Mouse (Mus musculus) lung, postnatal 10 days (tissue): ENCODE measurements around the gene Gm11115.

ENCODE experiments used
- DNase-seq: peaks from one replicate; pipeline ENCODE4 v3.0.0; 2021

The Gm11115 gene

DNA sequence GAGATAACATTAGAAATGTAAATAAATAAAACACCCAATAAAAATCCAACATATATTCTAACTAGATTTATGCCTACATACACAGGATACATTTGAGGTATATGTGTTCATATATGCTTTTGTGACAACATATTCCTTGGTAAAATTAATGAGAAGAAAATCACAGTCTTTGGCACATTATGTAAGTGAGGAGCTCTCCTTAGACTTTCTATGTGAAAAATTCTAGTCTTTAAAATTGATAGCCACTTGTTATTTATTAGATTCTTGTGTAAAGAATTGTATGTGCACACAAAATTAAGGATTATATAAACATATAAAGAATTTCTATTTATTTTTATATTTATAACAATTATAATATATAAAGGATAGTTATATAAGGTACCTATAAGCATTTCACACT is at the start of gene Gm11115:
TSS of gene Gm11115 (minus strand) at position 101 of the 400 bp plus-strand sequence.
- no peak for DNase-seq

DNA sequence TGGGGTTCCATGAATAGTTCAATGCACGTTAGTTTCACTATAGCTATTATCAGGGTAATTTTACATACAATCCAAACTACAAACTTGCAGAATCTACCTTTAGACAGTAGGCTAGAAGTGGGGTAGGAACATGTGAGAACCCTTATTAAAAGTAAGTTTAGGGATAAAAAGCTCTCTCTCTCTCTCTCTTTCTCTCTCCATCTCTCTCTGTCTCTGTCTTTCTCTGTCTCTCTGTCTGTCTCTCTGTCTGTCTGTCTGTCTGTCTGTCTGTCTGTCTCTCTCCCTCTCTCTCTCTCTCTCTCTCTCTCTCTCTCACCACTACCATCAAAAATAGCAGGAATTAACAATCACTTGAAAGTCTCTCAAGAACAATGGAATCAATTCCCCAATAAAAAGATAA is 42.5 kb downstream of the Gm11115 start, which contains the start of gene Gm11116:
TSS of gene Gm11116 (minus strand) at position 101 of the 400 bp plus-strand sequence.
- DNase-seq, result no peak
